Mouse (Mus musculus) heart, adult 2 months (tissue): ENCODE measurements around the gene Ppt1.

Experiments used
- CTCF ChIP-seq: fragments of 200-600 bp; IDR thresholded peaks from 2 replicates; pipeline ENCODE4 v1.8.1; 2022; ENCODE audit warnings: antibody characterized with exemption, mild to moderate bottlenecking, moderate library complexity
- EP300 ChIP-seq: fragments of 200-500 bp; IDR thresholded peaks from 2 replicates; pipeline ENCODE4 v1.6.1; 2011; ENCODE audit warnings: low read depth, low read length, control low read depth; ENCODE audit not compliant: insufficient read depth

DNA sequence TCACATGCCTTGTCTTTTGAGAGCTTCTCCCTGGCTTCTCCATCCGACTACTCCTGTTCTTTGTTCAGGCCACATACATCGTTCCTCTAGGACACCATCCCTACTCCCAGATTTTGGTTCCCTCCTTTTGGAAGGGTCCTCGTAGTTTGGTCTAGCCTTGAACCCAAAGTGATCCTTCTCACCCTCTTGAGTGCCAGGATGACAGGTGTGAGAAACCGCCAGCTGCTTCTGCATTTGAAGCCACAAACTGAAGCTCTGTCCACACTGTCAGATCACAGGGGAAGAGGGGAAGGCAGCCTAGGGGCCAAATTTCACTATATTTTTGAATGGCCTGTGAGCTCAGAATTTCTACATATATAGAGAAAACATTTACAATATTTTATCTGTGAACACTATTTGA lies 18.7 kb downstream of the Ppt1 start:
- TF ChIP-seq CTCF (no peak), EP300 (no peak)
